Mouse (Mus musculus): ENCODE data around the gene Tsga10ip. TPM values are rescaled to one million over a fixed set of nuclear protein-coding genes. Genes with fewer than 3 reads are reported as not detected.
A peak's percentile ranks its signal among the peaks of the same experiment; 100 is the strongest.

Tsga10ip gene
- total RNA-seq, 2 experiments from 2014 or later = not detected

DNA sequence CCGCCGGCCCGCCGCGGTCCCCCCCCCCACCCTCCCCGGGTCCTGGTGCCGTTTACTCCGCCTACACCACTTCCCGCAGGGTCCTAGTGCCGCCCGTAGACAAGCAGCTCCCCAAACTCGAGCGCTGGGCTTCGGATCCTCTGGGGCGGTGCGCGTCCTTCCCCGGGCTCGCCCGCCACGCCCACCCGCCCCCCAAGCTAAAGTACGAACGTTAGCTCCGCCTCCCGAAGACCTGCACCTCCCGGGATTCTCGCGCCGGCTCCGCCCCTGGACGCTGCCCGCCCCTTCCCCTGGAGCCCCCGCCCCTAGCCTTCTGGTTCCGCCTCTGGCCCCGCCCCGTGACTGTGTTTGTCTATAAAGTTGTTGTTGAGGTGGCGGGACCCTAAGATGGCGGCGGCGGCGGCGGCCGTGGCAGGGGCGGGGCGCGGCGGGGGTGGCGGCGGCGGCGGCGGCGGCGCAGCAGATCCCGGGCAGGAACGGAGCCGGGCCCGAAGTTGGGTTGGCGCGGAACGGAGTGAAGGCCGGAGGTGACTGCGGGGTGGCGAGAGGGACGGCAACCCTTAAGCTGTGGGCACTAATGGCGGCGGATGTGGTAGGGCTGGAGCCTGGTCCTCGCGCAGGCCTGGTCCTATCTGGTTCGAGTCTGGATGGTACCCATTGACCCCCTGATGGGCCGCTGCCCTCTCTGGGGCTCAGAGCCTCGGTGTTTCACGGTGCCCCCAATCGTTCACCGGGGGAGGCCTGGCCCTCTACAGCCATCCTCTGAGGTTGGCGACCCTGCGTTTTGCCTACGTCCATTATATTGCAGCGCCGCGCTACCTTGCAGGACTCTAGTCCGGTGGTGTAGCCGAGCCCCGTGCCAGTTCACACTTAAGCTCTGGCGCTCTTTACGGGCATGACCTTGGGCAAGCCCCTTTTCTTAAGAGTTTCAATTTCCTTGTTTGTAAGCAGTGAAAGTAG, 22.7 kb upstream of the Tsga10ip start, which contains the start of the genes Drap1 and AI837181:
Gene Drap1, minus strand, starts transcription at position 198 of the 960 bp plus-strand sequence.
Gene AI837181, plus strand, starts transcription at position 363 of the 960 bp plus-strand sequence.
- intact Hi-C loops (cut with DNase I) = no loop called here
- peak; percentile 95 to 96 for DNase-seq

DNA sequence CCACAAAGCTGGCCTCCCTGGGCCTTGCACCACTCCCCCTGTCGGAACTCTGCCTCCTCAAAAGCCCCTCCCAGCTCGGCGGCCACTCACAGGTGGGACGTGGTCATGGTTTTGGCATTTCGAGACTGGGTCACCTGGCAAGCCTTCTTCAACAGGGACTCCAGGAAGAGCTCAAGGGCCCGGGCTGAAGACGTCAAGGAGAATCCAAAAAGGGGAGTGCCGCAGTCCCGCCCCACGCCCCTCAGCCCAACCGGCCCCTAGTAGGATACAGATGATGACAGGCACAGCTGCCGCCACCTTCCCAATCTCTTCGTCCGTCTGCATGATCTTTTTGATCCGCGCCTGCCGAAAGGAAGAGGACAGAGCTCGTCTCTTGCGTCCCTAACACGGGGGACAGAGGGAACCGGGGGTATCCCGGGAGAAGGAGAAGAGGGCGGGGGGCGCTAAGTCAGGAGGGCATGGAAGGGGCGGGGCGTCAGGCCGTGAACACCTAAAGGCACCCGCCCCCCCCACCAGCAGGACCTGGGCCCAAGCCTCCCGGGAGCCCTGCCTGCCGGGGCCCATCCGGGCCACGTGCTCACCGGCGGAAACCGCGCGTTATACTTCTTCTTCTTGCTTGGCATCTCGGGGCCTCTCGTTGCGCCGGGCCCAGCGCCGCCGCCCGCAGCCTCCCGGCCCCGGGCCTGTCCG, 21.9 kb upstream of the Tsga10ip start:
- intact Hi-C loops (cut with DNase I) = no loop called here

DNA sequence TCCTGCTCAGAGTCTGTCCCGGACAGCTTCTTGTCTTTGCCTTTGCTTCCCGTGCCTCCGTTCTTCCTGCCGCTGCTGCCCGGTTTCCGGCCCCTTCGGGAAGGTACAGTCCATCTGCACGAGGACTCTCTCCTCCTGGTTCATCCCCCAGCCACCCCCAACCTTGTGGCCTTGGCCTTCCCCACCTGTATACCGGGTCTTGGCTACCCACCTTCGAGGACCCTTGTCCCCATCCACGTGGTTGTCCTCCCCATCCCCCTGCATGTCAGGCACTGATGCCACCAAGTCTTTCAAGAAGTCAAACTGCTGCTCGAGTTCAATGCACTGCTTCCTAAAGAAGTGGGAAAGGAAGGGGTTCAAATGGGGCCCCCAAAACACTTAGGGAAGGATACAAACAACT, 21.2 kb upstream of the Tsga10ip start:
- intact Hi-C loops (cut with DNase I) = loop anchor here (2.0 kb wide), 1 partner anchor 33 kb away; no protein-coding TSS in a partner anchor
- no peak for DNase-seq

More for the DNA sequence above, 21.9 kb upstream of the Tsga10ip start:
- DNase-seq = peak; percentile 78 to 80

DNA sequence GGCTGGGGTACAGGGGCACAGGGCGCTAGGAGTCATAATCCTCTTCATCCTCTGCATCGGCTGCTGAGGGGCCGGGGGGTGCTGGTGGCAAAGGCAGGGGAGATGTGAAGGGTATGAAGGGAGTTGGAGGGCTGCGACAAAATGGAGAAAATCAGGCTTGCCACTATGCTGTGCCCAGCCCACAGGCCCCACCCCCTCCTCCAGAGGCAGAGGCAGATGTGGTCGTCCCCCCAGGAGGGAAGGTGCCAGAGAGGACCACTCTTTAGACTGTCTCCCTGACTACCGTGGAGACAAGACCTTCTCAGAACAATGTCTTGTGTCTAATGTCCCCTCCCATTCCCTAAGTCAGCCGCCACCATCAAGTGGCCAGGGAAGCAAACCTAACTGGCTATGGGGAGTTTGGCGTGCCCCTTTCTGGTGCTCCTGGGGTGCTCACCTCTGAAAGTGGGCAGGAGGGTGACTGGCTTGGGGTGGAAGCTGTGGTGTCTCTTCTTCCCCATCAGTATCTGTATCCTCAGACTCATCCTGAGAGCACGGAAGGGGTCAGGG, 20.6 kb upstream of the Tsga10ip start:
- intact Hi-C loops (cut with DNase I) = loop anchor here (2.0 kb wide), 1 partner anchor 32 kb away; no protein-coding TSS in a partner anchor

DNA sequence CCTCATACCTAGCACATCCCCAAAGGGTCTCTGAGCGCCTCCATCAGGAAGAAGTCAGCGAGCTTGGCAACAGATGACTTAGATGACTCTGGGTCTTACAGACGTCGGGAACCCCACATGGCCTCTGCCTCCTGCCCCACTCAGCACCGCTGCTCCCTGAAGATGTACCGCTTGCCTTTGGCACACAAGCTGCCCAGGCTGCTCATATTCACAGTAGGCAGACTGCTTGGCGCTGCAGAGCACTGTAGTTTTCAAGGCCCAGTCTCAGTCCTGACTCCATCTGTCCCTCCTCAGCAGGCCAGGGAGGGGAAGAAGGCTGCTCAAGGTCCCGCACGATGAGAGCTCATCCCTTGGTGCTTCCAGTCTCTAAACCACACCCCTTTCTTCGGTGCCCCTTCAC, 19.9 kb upstream of the Tsga10ip start:
- intact Hi-C loops (cut with DNase I) = loop anchor here (2.0 kb wide), 1 partner anchor 31 kb away; no protein-coding TSS in a partner anchor
- DNase-seq = no peak

More for the DNA sequence above, 20.6 kb upstream of the Tsga10ip start:
- no peak for DNase-seq

DNA sequence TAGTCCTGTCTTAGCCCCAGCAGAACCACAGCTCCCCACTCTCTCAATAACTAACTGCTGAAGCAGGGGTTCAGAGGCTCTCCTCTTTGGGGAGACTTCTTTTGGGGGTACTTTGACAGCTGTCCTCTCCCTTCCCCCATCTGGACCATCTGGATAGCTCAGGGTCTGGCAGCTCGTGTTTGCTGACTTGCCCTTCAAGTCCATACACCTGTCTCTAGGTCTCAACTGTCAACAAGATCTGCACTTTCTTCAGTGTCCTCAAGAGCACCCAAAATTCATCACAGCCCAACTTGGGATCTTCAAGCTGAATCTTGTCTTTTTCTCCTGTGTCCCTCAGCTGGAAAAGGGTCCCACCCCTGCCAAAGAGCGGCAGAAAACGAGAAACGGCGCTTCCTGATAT, 19.5 kb upstream of the Tsga10ip start:
- intact Hi-C loops (cut with DNase I) = loop anchor here (2.0 kb wide), 1 partner anchor 31 kb away; no protein-coding TSS in a partner anchor
- no peak for DNase-seq

DNA sequence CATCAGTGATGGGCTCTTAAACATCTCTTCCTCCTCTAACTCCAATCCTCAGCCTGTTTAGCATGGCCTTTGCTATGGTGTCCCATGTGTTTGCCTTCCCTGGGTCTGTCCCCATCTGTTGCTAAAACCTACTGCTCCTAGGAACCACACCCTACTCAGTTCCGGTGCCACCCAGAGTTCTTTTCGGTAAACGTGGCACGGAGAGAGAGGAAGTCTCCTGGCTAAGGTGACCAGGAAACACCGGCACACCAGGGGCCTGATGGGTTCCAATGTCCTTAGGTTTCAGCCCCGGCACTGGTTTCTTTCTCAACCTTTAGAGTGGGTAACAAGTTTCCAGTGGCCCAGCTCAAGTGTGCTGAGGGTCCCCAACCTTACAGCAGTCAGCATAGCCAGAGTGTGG, 18.3 kb upstream of the Tsga10ip start:
- no peak for DNase-seq
- intact Hi-C loops (cut with DNase I) = no loop called here

DNA sequence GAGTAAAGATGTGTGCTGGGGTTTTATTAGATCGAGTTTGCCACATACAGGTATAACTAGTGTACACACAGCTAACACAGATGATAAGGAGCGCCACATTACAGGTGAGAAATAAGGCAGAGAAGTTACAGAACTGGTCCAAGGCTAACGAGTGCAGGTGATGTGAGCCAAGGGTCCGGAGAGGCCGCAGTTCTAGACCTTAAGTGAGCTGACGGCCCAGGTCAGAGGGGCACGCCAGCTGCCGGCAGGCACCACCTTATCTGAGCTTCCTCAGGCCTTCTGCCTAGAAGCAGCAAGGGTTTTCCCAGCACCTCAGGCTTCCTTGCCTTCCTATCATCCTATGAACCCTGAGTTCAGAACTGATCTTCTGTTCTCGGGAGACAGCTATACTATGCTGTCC, 17.3 kb upstream of the Tsga10ip start:
- no peak for DNase-seq
- intact Hi-C loops (cut with DNase I) = no loop called here

DNA sequence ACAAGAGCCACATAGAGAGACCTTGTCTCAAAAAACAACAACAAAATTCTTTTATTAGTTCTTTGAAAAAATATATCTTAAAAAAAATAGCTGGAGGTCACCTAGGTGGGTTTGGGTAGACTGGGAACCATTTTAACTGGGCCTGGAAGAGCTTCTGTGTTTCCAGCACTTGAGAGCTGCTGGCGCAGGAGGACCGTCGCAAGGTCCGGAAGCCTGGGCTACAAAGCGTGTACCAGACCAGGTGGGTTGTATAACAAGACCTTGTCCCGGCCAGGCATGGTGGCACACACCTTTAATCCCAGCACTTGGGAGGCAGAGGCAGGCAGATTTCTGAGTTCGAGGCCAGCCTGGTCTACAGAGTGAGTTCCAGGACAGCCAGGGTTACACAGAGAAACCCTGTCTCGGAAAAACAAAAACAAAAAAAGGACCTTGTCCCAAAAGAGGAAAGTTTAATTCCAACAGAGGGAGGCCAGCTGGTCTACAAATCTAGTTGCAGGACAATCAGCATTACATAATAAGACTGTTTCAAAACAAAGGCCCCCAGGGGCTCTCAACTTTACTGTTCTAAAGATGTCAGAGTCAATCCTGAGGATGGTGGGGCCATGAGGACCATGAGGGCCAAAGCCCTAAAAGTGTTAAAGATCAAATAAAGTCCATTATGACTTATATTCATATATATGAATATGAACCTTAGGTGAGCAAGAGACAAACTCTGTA, 16.6 kb upstream of the Tsga10ip start:
- intact Hi-C loops (cut with DNase I) = no loop called here
- no peak for DNase-seq

DNA sequence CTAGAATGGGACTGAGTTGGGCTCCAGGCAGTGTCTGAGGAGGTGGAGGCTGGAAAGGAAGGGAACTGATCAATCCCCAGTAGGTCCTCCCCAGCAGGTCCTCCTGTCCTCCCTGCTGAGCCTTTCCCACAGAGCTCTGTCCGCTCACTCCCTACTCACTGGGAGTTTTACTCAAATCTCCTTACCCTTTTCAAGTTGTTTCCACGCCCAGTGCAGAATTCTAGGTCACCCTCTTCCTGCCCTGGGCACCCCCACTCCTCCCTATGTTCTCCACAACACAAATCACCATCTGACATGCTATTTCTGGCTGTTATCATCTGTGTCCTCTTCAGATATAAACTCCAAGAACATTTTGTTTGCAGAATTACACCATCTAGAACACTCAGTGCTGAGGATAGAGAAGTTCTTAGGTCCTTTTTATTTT, 12.2 kb upstream of the Tsga10ip start:
- peak in 1 of 2 experiments; percentile 46 for DNase-seq
- intact Hi-C loops (cut with DNase I) = no loop called here

DNA sequence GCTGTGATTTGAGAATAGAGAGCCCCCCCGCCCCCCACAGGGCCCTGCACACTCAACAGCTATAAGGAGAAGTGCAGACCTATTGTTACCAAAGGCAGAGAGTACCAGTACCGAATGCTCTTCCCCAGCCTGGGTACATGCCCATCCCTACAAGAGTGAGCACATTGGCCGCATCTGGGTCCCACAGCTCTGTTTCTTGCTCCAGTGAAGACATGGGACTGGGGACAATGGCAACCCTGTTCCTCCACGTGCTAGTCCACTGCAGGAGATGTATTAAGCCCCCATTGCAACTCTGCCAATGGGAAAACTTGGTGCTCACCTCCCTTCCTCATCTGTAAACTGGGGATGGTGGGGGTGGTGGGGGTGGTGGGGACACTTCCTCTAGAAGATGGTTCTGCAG, 11.5 kb upstream of the Tsga10ip start:
- intact Hi-C loops (cut with DNase I) = no loop called here

DNA sequence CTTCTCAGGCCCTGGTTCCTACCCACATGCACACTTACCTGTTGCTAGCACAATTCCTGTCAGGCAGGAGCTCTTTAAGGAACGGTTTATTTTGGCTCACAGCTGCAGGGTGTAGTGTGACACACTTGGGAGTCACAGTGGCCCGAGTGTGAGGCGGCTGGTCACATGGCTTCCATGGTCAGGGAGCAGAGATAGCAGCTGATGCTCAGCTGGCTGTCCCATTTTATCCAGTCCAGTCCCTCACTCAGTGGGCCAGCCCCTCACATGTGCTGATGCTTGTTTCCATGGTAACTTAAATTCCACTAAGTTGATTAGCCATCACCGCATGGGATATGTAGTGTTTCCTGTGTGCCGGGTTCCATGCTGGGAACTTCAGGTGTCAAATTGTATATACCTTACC, 9.6 kb upstream of the Tsga10ip start:
- no peak for DNase-seq
- intact Hi-C loops (cut with DNase I) = no loop called here

More for the DNA sequence above, 11.5 kb upstream of the Tsga10ip start:
- DNase-seq = no peak

DNA sequence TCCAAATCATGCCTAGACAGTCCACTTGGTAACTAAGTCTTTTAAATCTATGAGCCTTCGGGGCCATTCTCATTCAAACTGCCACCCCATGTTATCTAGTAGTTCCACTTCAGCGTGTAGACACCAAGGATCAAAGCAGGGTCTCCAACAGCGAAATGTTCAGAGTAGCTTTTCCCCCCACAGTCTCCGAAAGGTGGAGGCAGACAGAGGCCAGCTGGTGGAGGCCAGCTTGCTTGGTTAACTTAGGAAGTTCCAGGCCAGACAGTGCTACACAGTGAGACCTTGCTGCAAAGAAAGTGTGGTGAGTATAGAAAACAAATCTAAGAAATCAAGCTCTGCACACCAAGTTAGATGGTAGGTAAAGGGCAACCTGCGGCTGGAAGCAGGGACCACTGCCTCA, 8.3 kb upstream of the Tsga10ip start:
- DNase-seq = no peak
- intact Hi-C loops (cut with DNase I) = no loop called here

DNA sequence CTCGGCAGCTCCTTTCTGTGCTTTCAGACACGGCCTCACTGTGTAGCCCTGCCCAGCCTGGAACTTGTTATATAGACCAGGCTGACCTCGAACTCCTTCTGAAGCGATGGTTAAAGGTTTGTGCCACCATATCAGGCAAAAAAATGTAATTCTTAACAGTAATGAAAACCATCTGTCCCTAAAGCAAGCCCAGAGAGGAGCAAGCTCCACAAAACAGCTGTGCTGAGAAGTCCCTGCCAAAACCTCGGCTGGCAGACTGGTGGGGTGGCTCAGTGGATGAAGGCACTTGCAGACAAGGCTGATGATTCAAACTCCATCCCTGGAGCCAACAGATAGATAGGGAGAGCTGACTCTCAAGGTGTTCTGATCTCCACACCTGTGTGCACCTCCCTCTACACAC, 6.7 kb upstream of the Tsga10ip start:
- peak; percentile 68 to 78 for DNase-seq
- intact Hi-C loops (cut with DNase I) = no loop called here

DNA sequence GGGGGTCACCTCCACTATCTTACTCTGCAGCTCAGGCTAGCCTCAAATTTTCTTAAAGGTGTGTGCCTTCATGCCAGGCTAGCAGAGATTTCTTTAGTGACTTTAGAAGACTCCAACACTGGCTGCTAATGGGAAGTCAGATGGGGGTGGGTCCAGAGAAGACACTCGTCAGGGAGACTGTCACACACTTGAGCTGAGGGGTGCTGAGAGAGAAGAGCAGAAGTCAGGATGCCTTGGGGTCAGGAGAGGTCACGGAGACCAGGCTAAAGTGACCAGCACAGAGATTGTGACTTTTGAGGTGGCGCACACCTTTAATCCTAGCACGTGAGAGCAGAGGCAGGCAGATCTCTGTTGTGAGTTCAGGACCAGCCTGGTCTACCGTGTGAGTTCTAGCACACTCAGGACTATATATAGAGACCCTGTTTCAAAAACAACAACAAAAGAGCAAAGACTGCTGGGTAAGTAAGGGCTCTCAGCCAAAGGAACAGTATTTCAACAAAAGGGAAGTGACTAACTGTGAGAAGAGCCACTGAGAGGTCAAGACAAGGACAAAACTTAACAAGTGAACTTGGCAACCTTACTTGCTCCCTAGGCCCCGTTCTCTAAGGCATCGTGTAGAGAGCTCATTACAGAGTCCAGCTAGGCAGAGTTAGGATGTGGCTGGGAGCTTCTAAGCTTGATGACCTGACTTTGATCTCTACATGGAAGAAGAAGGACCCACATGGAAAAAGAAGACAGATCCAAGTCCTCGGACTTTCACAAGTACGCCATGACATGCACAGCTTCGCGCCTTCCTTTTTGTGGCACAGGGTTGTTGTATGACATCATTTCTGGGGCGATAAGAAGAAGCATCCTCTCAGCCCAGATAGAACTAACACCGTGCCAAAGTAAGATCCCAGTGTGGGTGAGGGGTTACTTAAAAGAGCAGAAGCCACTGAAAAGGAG, 6.0 kb upstream of the Tsga10ip start:
- DNase-seq = peak; percentile 56 to 61

DNA sequence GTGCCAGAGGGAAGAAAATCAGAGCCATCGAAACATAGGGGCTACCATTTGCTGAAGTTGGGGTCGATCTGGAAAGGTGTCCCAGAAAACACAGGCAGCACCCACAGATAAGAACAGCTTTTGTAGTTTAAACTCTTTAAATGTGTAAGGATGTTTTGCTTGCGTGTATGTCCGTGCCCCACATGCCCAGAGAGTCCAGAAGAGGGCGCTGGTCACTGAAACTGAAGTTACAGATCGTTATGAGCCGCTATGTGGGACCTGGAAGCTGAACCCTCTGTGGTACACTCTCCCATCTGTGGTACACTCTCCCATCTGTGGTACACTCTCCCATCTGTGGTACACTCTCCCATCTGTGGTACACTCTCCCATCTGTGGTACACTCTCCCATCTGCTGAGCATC, 4.8 kb upstream of the Tsga10ip start:
- intact Hi-C loops (cut with DNase I) = loop anchor here (2.0 kb wide), 1 partner anchor 22 kb away; no protein-coding TSS in a partner anchor
- peak; percentile 62 to 74 for DNase-seq

More for the DNA sequence above, 6.0 kb upstream of the Tsga10ip start:
- intact Hi-C loops (cut with DNase I) = no loop called here

DNA sequence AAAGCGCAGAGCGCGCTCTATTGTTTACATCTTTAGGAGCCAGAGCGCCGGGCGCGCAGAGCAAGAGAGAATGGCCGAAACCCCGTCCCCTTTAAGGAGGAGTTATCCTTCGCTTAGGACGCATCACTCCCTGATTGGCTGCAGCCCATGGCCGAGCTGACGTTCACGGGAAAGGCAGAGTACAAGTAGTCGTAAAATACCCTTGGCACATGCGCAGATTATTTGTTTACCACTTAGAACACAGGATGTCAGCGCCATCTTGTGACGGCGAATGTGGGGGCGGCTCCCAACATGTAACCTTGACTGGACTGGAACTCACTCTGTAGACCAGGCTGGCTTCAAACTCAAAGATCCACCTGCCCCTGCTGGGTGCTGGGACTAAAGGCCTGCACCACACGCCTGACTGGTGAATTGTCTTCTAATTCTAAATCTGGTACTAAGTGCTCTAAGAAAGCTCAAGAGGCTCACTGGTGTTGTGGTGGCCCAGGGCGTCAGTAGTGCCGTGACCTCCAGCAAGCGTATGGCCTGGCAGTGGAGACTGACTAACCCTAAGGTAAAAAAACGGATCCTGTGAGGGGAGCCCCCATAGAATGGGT, 4.3 kb upstream of the Tsga10ip start:
- DNase-seq = peak in 1 of 2 experiments; percentile 58
- intact Hi-C loops (cut with DNase I) = loop anchor here (2.0 kb wide), 1 partner anchor 22 kb away; no protein-coding TSS in a partner anchor

DNA sequence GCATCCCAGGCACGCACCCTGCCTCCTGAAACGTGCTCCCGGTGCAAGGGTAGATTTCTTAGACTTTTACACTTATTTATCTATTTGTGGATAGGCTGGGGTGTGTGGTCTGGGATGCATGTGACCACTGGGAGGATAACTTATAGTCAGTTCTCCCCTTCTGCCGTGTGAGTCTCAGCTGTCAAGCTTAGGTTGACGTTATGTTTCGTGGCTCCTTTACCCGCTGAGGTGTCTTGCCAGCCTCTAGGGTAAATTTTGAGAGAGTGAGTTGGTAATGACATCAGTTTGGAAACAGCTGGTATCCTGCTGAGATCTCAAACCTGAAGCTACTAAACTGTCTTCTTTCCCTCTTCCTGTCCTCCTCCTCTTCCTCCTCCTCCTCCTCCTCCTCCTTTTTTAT, 3.6 kb upstream of the Tsga10ip start:
- no peak for DNase-seq
- intact Hi-C loops (cut with DNase I) = loop anchor here (2.0 kb wide), 1 partner anchor 23 kb away; no protein-coding TSS in a partner anchor

All from heart, postnatal 10 days (tissue).